8 mouse cellular contexts compared by ENCODE assay signal in the genomic region with DNA sequence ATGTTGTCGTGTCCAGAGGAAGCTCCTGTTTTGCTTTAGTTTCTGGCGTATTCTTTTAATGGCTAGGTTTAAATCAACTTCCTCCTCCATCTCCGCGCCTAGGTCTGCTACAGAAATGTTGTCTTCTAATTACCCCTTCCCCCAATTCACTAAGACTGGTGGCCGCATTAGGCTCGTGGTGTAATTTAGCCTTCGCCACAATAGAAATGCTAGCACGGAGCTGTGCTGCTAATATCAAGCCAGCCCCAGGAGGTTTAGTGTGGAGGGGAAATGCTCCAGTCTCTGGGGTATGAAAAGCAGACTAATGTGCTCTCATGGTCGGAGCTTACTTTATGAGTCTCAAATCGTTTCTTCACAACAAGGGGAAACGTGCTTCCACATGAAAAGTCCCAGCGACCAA. TPM values are rescaled to one million over a fixed set of nuclear protein-coding genes. Genes with fewer than 3 reads are reported as not detected.
DNase-seq lines count a peak whose midpoint lies in the region; ATAC-seq and TF ChIP-seq lines count a peak whose summit lies in the region.

No protein-coding gene starts in this region.

- H3K9me3 ChIP-seq in kidney, postnatal 0 days (replicated peaks; ENCODE audit: low read length): no peaks in the 10 kb centered on the region
- H3K9me3 ChIP-seq in embryonic facial prominence, embryonic 14.5 days (ENCODE audit: control insufficient read depth, low read length): no peaks in the 10 kb centered on the region
- H3K9me3 ChIP-seq in intestine, embryonic 15.5 days: no peaks in the 10 kb centered on the region

- TF ChIP-seq CTCF in kidney, postnatal 0 days (IDR thresholded peaks at IDR 0.05; ENCODE audit: low read depth): no peak

- WGBS in kidney, postnatal 0 days: 3% methylated on average over 12 of the region's 12 CpGs
- 9% methylated on average over 12 of the region's 12 CpGs for WGBS in embryonic facial prominence, embryonic 14.5 days
- 5% methylated on average over 12 of the region's 12 CpGs for WGBS in intestine, embryonic 15.5 days

- peaks cover 9% of the 10 kb centered on the region; the same call in 1 of the 2 replicates for H3K4me1 ChIP-seq in kidney, postnatal 0 days (replicated peaks; ENCODE audit: insufficient read depth, low read length)
- 0 out of 2 replicates have a peak, but pooled peaks cover 8% of the 10 kb centered on the region for H3K4me1 ChIP-seq in embryonic facial prominence, embryonic 14.5 days (ENCODE audit: control insufficient read depth, insufficient read depth, low read length)
- peaks cover 13% of the 10 kb centered on the region for H3K4me1 ChIP-seq in intestine, embryonic 15.5 days (replicated peaks)

- no peaks in the 10 kb centered on the region for H3K36me3 ChIP-seq in kidney, postnatal 0 days (ENCODE audit: insufficient read depth, low read length)
- no peaks in the 10 kb centered on the region for H3K36me3 ChIP-seq in embryonic facial prominence, embryonic 14.5 days (ENCODE audit: control insufficient read depth, insufficient read depth, low read length)
- H3K36me3 ChIP-seq in intestine, embryonic 15.5 days: no peaks in the 10 kb centered on the region

- no peak for ATAC-seq in kidney, postnatal 0 days (replicated peaks; ENCODE audit: low FRiP score, low read depth)
- ATAC-seq in embryonic facial prominence, embryonic 14.5 days (ENCODE audit: low read depth): no peak
- ATAC-seq in intestine, embryonic 15.5 days: no peak
- no peak for ATAC-seq in frontal cortex, adult (ENCODE audit: low TSS enrichment)

- intact Hi-C loops in gastrocnemius, postnatal 36 days (cut with DNase I): no loop called here

- H3K4me2 ChIP-seq in kidney, postnatal 0 days (ENCODE audit: low read length): peak overlapping the region; percentile 97
- peak overlapping the region; percentile 88 for H3K4me2 ChIP-seq in embryonic facial prominence, embryonic 14.5 days (ENCODE audit: low read depth, low read length)
- peak overlapping the region; percentile 97 for H3K4me2 ChIP-seq in intestine, embryonic 15.5 days (replicated peaks)

- DNase-seq in kidney, postnatal 0 days (ENCODE audit: low spot score): no peak
- no peak for DNase-seq in kidney, adult 8-10 months
- no peak for DNase-seq in embryonic facial prominence, embryonic 14.5 days (ENCODE audit: low spot score)
- DNase-seq in natural killer cell, adult 2 months (ENCODE audit: low spot score in 2 of 2): peak; percentile 5 to 7
- DNase-seq in yolk sac, embryonic 10.5 days (ENCODE audit: low spot score): no peak
- DNase-seq in gastrocnemius, postnatal 36 days: no peak

- H3K27me3 ChIP-seq in kidney, postnatal 0 days (ENCODE audit: insufficient read depth, low read length): no peaks in the 10 kb centered on the region
- 0 out of 2 replicates have a peak, but pooled peaks cover 3% of the 10 kb centered on the region for H3K27me3 ChIP-seq in embryonic facial prominence, embryonic 14.5 days (replicated peaks; ENCODE audit: control insufficient read depth, insufficient read depth, low read length)
- H3K27me3 ChIP-seq in intestine, embryonic 15.5 days (replicated peaks): no peaks in the 10 kb centered on the region

- H3K9ac ChIP-seq in kidney, postnatal 0 days (ENCODE audit: low read depth, low read length): peak overlapping the region; percentile 73
- H3K9ac ChIP-seq in embryonic facial prominence, embryonic 14.5 days (ENCODE audit: low read depth, low read length): peak overlapping the region; percentile 75
- H3K9ac ChIP-seq in intestine, embryonic 15.5 days: peak overlapping the region; percentile 81

- peak overlapping the region; percentile 73; the same call in 1 of the 2 replicates for H3K27ac ChIP-seq in kidney, postnatal 0 days
- H3K27ac ChIP-seq in embryonic facial prominence, embryonic 14.5 days (replicated peaks; ENCODE audit: low read depth, low read length): peak overlapping the region; percentile 61
- no peak overlapping the region for H3K27ac ChIP-seq in intestine, embryonic 15.5 days

- peak overlapping the region; percentile 70 for H3K4me3 ChIP-seq in kidney, postnatal 0 days (replicated peaks; ENCODE audit: low read depth, low read length)
- H3K4me3 ChIP-seq in embryonic facial prominence, embryonic 14.5 days (ENCODE audit: low read depth, low read length): peak overlapping the region; percentile 71
- H3K4me3 ChIP-seq in intestine, embryonic 15.5 days (replicated peaks): peak overlapping the region; percentile 74

RNA-seq across cellular contexts. Expression of a gene that starts 0.9 kb away (rescaled TPM):
- polyA plus RNA-seq in kidney, postnatal 0 days (2015; fragmentation: Nextera tagmentation; extraction: Ambion mirVana): 60.7 and 71.7 TPM in 2 replicates
- 51.0 and 55.1 TPM in 2 replicates for polyA plus RNA-seq in embryonic facial prominence, embryonic 14.5 days (2014; fragmentation: Nextera tagmentation; extraction: Ambion mirVana)
- 39.2 and 42.3 TPM in 2 replicates for polyA plus RNA-seq in intestine, embryonic 15.5 days (2015; fragmentation: Nextera tagmentation; extraction: Ambion mirVana)
- total RNA-seq in gastrocnemius, postnatal 36 days (2021): 10 to 100 TPM; 15.5 to 17.8 TPM

RNA-seq across cellular contexts. Expression of a gene that starts 37.0 kb away (rescaled TPM):
- polyA plus RNA-seq in kidney, postnatal 0 days (2015; fragmentation: Nextera tagmentation; extraction: Ambion mirVana): 3.3 and 3.7 TPM in 2 replicates
- 0.06 and 0.10 TPM in 2 replicates for polyA plus RNA-seq in embryonic facial prominence, embryonic 14.5 days (2014; fragmentation: Nextera tagmentation; extraction: Ambion mirVana)
- 2.2 and 2.4 TPM in 2 replicates for polyA plus RNA-seq in intestine, embryonic 15.5 days (2015; fragmentation: Nextera tagmentation; extraction: Ambion mirVana)
- total RNA-seq in gastrocnemius, postnatal 36 days (2021): under 1 TPM in 1 of 2 experiments, not detected in 1; 0.71 TPM

RNA-seq across cellular contexts. Expression of a gene that starts 45.5 kb away (rescaled TPM):
- polyA plus RNA-seq in kidney, postnatal 0 days (2015; fragmentation: Nextera tagmentation; extraction: Ambion mirVana): 2.2 and 2.3 TPM in 2 replicates
- 2.0 and 2.7 TPM in 2 replicates for polyA plus RNA-seq in embryonic facial prominence, embryonic 14.5 days (2014; fragmentation: Nextera tagmentation; extraction: Ambion mirVana)
- 2.5 and 3.5 TPM in 2 replicates for polyA plus RNA-seq in intestine, embryonic 15.5 days (2015; fragmentation: Nextera tagmentation; extraction: Ambion mirVana)
- 1 to 10 TPM; 1.7 to 3.0 TPM for total RNA-seq in gastrocnemius, postnatal 36 days (2021)

Comparison
In these comparisons a context has a peak if more than half of its experiments do, and no peak if none do; other contexts are left out.
1. DNase-seq: peak in natural killer cell, adult 2 months (2 of 2); none in kidney, postnatal 0 days (single experiment), kidney, adult 8-10 months (0 of 2), embryonic facial prominence, embryonic 14.5 days (single experiment), yolk sac, embryonic 10.5 days (single experiment) and gastrocnemius, postnatal 36 days (0 of 2).
2. Peak in every context shown above with its lines, with median percentiles within 50 percentile points of each other: H3K4me2 ChIP-seq, H3K4me3 ChIP-seq and H3K9ac ChIP-seq.